Mouse (Mus musculus): ENCODE data around the gene Mamstr.

DNA sequence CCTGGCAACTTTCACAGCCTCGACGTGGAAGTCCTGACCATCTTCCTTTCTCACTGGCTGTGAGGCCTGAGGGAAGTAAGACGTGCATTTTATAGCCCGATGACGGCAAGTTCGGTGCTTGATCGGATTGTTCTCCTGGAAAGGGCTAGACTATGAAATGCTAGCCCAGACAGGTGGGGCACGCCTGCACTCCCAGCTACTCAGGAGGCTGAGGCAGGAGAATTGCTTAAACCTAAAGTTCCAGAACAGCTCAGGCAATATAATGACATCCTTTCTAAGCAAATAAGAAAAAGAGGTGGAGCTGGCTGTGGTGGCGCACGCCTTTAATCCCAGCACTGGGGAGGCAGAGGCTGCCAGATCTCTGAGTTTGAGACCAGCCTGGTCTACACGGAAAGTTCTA, 16.3 kb upstream of the Mamstr start:
- TF ChIP-seq ZNF384 (IDR thresholded peaks at IDR 0.05; ENCODE audit: low read depth, low read length) (no peak), MAFK (IDR thresholded peaks at IDR 0.05; ENCODE audit: insufficient read depth, low read depth, low read length) (no peak), HCFC1 (IDR thresholded peaks at IDR 0.05; ENCODE audit: borderline replicate concordance, insufficient read depth, low read length) (no peak), ZC3H11A (IDR thresholded peaks at IDR 0.05; ENCODE audit: borderline replicate concordance, low read depth, low read length) (no peak)
